8 mouse cellular contexts compared by ENCODE assay signal in genomic region chr3:135439651-135440050, GRCm38 (mm10). TPM values are rescaled to one million over a fixed set of nuclear protein-coding genes. Genes with fewer than 3 reads are reported as not detected.
A peak's percentile ranks its signal among the peaks of the same experiment; 100 is the strongest.
DNase-seq lines count a peak whose midpoint lies in the region; ATAC-seq and TF ChIP-seq lines count a peak whose summit lies in the region.

No protein-coding gene starts in this region.

- no peak for ATAC-seq in kidney, embryonic 15.5 days (replicated peaks; ENCODE audit: low FRiP score)
- ATAC-seq in hindbrain, embryonic 13.5 days (ENCODE audit: low FRiP score), result no peak
- ATAC-seq in midbrain, embryonic 14.5 days (ENCODE audit: low FRiP score, low TSS enrichment), result no peak
- ATAC-seq in megakaryocyte-erythroid progenitor cell, adult 5-6 weeks (replicated peaks; ENCODE audit: low FRiP score, low TSS enrichment, poor library complexity, severe bottlenecking), result no peak

- no peak for TF ChIP-seq POLR2A in brain, embryonic 14.5 days (IDR thresholded peaks at IDR 0.05; ENCODE audit: borderline replicate concordance, extremely low read depth, insufficient read depth, insufficient read length, poor library complexity, severe bottlenecking)

- H3K4me3 ChIP-seq in kidney, embryonic 15.5 days (replicated peaks), result peak overlapping the region; percentile 81
- H3K4me3 ChIP-seq in hindbrain, embryonic 13.5 days, result peak overlapping the region; percentile 92
- H3K4me3 ChIP-seq in midbrain, embryonic 14.5 days (replicated peaks; ENCODE audit: low read depth, low read length), result peak overlapping the region; percentile 67

- H3K27ac ChIP-seq in kidney, embryonic 15.5 days, result peak overlapping the region; percentile 100
- peak overlapping the region; percentile 100 for H3K27ac ChIP-seq in hindbrain, embryonic 13.5 days
- peak overlapping the region; percentile 100 for H3K27ac ChIP-seq in midbrain, embryonic 14.5 days (replicated peaks; ENCODE audit: low read depth, low read length)

- peaks cover 20% of the 10 kb centered on the region for H3K4me1 ChIP-seq in kidney, embryonic 15.5 days
- H3K4me1 ChIP-seq in hindbrain, embryonic 13.5 days (replicated peaks), result peaks cover 31% of the 10 kb centered on the region
- H3K4me1 ChIP-seq in midbrain, embryonic 14.5 days (ENCODE audit: control insufficient read depth, insufficient read depth, low read length), result peaks cover 34% of the 10 kb centered on the region

- no peaks in the 10 kb centered on the region for H3K9me3 ChIP-seq in kidney, embryonic 15.5 days (replicated peaks)
- H3K9me3 ChIP-seq in hindbrain, embryonic 13.5 days, result no peaks in the 10 kb centered on the region
- no peaks in the 10 kb centered on the region for H3K9me3 ChIP-seq in midbrain, embryonic 14.5 days (ENCODE audit: control insufficient read depth, low read length)

- no peaks in the 10 kb centered on the region for H3K27me3 ChIP-seq in kidney, embryonic 15.5 days
- no peaks in the 10 kb centered on the region for H3K27me3 ChIP-seq in hindbrain, embryonic 13.5 days
- H3K27me3 ChIP-seq in midbrain, embryonic 14.5 days (ENCODE audit: control insufficient read depth, insufficient read depth, low read length), result no peaks in the 10 kb centered on the region

- peak overlapping the region; percentile 67 for H3K4me2 ChIP-seq in kidney, embryonic 15.5 days
- peak overlapping the region; percentile 98 for H3K4me2 ChIP-seq in hindbrain, embryonic 13.5 days
- H3K4me2 ChIP-seq in midbrain, embryonic 14.5 days (ENCODE audit: low read length), result peak overlapping the region; percentile 98

- H3K36me3 ChIP-seq in kidney, embryonic 15.5 days, result peaks cover 14% of the 10 kb centered on the region
- H3K36me3 ChIP-seq in hindbrain, embryonic 13.5 days, result no peaks in the 10 kb centered on the region; the same call in 1 of the 2 replicates
- peaks cover 6% of the 10 kb centered on the region; the same call in 1 of the 2 replicates for H3K36me3 ChIP-seq in midbrain, embryonic 14.5 days (ENCODE audit: control insufficient read depth, insufficient read depth, low read length)

- WGBS in kidney, embryonic 15.5 days, result 3% methylated on average over 15 of the region's 15 CpGs
- 5% methylated on average over 15 of the region's 15 CpGs for WGBS in hindbrain, embryonic 13.5 days
- WGBS in midbrain, embryonic 14.5 days, result 3% methylated on average over 15 of the region's 15 CpGs

- peak overlapping the region; percentile 96 for H3K9ac ChIP-seq in kidney, embryonic 15.5 days
- peak overlapping the region; percentile 94 for H3K9ac ChIP-seq in hindbrain, embryonic 13.5 days
- H3K9ac ChIP-seq in midbrain, embryonic 14.5 days (replicated peaks; ENCODE audit: low read length), result peak overlapping the region; percentile 92

- DNase-seq in kidney, adult 18-20 months, result no peak
- peak; percentile 2 for DNase-seq in brain, embryonic 14.5 days (ENCODE audit: low read depth)
- DNase-seq in midbrain, embryonic 14.5 days, result no peak
- no peak for DNase-seq in spleen, adult 12 weeks (ENCODE audit: low spot score)
- DNase-seq in cerebellum, adult 11-12 months, result no peak

- no peak for TF ChIP-seq CTCF in brain, embryonic 14.5 days (IDR thresholded peaks at IDR 0.05; ENCODE audit: borderline replicate concordance, extremely low read depth, insufficient read depth, insufficient read length)

RNA-seq across cellular contexts. Expression of gene Ube2d3, which starts 1.7 kb away (rescaled TPM):
- polyA plus RNA-seq in kidney, embryonic 15.5 days (2015; fragmentation: Nextera tagmentation; extraction: Ambion mirVana), result 512 and 532 TPM in 2 replicates
- 299 and 350 TPM in 2 replicates for polyA plus RNA-seq in brain, embryonic 14.5 days (2012; rRNA removed)
- 399 and 409 TPM in 2 replicates for polyA plus RNA-seq in hindbrain, embryonic 13.5 days (2015; fragmentation: Nextera tagmentation; extraction: Ambion mirVana)
- 337 and 443 TPM in 2 replicates for polyA plus RNA-seq in midbrain, embryonic 14.5 days (2014; fragmentation: Nextera tagmentation; extraction: Ambion mirVana)
- total RNA-seq in megakaryocyte-erythroid progenitor cell, adult 5-6 weeks (2014; fragmentation: Nextera tagmentation), result 296 and 439 TPM in 2 replicates
- 697 and 1,018 TPM in 2 replicates for total RNA-seq in megakaryocyte-erythroid progenitor cell, adult 5-6 weeks (2017)

RNA-seq across cellular contexts. Expression of gene Cisd2, which starts 15.9 kb away (rescaled TPM):
- polyA plus RNA-seq in kidney, embryonic 15.5 days (2015; fragmentation: Nextera tagmentation; extraction: Ambion mirVana), result 68.8 and 77.6 TPM in 2 replicates
- polyA plus RNA-seq in brain, embryonic 14.5 days (2012; rRNA removed), result 48.5 and 48.9 TPM in 2 replicates
- 74.1 and 77.0 TPM in 2 replicates for polyA plus RNA-seq in hindbrain, embryonic 13.5 days (2015; fragmentation: Nextera tagmentation; extraction: Ambion mirVana)
- 55.2 and 67.0 TPM in 2 replicates for polyA plus RNA-seq in midbrain, embryonic 14.5 days (2014; fragmentation: Nextera tagmentation; extraction: Ambion mirVana)
- total RNA-seq in megakaryocyte-erythroid progenitor cell, adult 5-6 weeks (2014; fragmentation: Nextera tagmentation), result 45.4 and 46.4 TPM in 2 replicates
- 41.5 and 44.2 TPM in 2 replicates for total RNA-seq in megakaryocyte-erythroid progenitor cell, adult 5-6 weeks (2017)

RNA-seq across cellular contexts. Expression of gene Manba, which starts 45.8 kb away (rescaled TPM):
- 24.2 and 27.3 TPM in 2 replicates for polyA plus RNA-seq in kidney, embryonic 15.5 days (2015; fragmentation: Nextera tagmentation; extraction: Ambion mirVana)
- 2.0 and 3.1 TPM in 2 replicates for polyA plus RNA-seq in brain, embryonic 14.5 days (2012; rRNA removed)
- 5.5 and 5.6 TPM in 2 replicates for polyA plus RNA-seq in hindbrain, embryonic 13.5 days (2015; fragmentation: Nextera tagmentation; extraction: Ambion mirVana)
- polyA plus RNA-seq in midbrain, embryonic 14.5 days (2014; fragmentation: Nextera tagmentation; extraction: Ambion mirVana), result 4.3 and 5.9 TPM in 2 replicates
- 7.0 and 10.7 TPM in 2 replicates for total RNA-seq in megakaryocyte-erythroid progenitor cell, adult 5-6 weeks (2014; fragmentation: Nextera tagmentation)
- 16.4 and 22.3 TPM in 2 replicates for total RNA-seq in megakaryocyte-erythroid progenitor cell, adult 5-6 weeks (2017)
